Mouse (Mus musculus) central nervous system, embryonic 11.5 days (tissue): Measurements from ENCODE around the gene Ogfr. TPM values are rescaled to one million over a fixed set of nuclear protein-coding genes. Genes with fewer than 3 reads are reported as not detected.

ENCODE experiments used
- polyA plus RNA-seq: library from polyadenylated mRNA; depleted of rRNA; stranded (reverse); fragments of >200 nt; gene quantifications from 2 replicates; pipeline ENCODE4 v1.2.3, GENCODE M21; 2012; rRNA removed

The Ogfr gene
- 111 and 118 TPM in 2 replicates for polyA plus RNA-seq

DNA sequence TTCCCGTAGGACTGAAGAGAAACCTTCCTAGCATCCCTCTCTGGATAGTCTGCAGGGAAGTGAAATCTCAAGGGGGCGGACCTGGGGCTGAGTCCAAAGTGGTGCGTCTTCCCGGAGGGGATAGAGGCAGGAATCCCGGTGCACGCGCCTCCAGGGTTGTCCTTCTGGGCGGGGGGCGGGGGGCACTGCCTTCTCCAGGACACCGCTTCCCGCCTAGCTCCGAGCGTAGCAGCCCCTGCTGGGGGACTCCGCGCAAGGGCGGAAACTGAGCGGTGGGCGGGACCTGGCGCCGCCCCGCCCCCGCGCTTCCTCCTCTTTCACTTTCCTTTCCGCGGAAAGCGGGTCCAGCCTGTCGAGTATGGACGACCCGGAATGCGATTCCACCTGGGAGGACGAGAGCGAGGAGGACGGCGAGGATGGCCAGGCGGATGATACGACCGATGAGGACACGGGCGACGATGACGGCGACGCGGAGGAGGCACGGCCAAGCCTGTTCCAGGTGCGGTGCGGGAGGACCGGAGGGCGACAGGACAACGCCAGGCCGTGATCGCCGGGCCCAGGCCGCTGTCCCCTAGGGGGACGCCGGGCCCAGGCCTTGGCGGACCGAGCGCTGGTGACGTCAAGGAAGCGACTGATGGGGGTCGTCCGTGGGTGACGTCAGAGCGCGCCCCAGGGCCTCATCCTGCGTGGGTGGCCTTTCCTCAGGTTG lies at the start of gene Ogfr:
Ogfr (plus strand) TSS at position 123 of the 709 bp plus-strand sequence.

DNA sequence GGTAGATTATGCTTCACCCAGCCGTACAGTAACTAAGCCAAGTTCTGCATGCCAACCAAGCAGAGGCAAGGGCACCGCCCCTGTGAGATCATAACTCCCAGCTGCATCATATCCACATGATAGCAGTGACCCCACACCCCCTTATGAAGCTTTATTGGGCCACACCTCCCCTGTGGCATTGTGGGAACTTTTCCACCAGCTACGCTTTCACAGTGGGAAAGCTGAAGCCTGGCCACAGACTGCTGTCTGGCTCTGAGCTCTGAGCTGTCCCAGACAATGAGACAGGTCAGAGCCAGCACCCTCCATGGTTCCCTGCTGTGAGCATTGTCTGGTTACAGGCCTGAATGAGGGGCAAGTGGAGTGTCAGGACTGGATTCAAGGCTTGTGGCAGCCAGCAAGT lies 8.0 kb upstream of the Ogfr start, which contains the start of gene Mrgbp:
Mrgbp (plus strand) TSS at position 303 of the 400 bp plus-strand sequence.

DNA sequence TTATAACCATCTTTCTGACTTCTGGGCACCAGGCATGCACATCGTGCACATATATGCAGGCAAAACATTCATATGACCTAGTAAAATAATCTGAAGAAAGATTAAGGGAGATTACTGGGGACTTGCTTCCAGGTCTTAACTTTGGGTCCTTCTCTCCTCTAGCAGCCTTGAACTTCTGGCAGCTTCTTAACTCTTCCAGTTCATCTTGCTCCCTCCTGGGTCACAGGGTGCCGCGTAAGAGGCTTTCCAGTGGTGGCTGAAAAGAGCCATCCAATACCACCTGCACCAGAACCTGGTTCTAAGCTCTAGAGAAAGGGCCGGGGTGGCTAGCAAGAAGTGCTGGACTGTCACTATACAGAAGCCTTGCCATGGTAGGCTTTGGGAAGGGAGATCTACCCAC lies 8.4 kb downstream of the Ogfr start, which contains the start of gene Col9a3:
Col9a3 (plus strand) TSS at position 301 of the 400 bp plus-strand sequence.

DNA sequence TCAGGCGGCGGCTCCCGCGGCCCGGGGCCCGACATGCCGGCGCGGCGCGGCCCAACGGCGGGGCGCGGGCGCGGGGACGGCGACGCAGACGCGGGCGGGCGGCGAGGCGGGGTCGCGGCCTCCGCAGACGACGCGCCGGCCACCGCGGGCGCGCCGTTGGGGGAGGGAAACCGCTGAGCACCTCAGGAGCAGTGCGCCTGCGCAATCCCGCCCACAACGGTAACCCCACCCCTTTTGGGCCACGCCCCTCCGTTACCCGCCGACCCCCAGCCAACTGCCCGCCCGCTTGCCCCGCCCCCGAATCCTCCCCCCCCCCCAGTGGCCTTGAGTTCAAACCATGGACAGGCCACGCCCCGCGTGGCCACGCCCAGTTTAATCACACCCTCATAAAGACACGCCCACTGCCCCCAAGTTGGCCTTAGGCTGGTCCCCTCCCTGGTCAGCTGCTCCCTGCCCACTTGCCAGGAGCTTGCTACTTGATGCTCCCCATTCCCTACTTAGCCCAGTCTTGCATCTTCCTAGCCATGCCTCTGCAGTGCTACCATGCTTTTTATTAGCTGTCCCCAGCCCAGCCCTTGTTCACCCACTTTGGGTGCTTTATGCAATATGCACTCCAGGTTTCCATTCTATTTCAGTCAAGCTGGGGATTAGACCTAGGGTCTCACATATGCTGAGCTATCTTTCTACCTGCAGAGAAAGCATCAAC lies 53.7 kb downstream of the Ogfr start, which contains the start of gene Tcfl5:
Tcfl5 (minus strand) TSS at position 154 of the 706 bp plus-strand sequence.

Other genes with a start within 250 kb of the Ogfr start
- gene Slco4a1, start 133.0 kb upstream of the Ogfr start, polyA plus RNA-seq = 3.9 and 4.9 TPM in 2 replicates
- 0.12 and 0.67 TPM in 2 replicates for gene Ntsr1, start 89.3 kb upstream of the Ogfr start, polyA plus RNA-seq
- gene Mrgbp, start 7.9 kb upstream of the Ogfr start, polyA plus RNA-seq = 52.6 and 61.4 TPM in 2 replicates
- 13.4 and 32.4 TPM in 2 replicates for gene Col9a3, start 8.5 kb downstream of the Ogfr start, polyA plus RNA-seq
- 0.97 and 1.1 TPM in 2 replicates for gene Tcfl5, start 53.5 kb downstream of the Ogfr start, polyA plus RNA-seq
- gene Dido1, start 120.8 kb downstream of the Ogfr start, polyA plus RNA-seq = 39.2 and 44.3 TPM in 2 replicates
- 49.7 and 60.5 TPM in 2 replicates for gene Gid8, start 120.9 kb downstream of the Ogfr start, polyA plus RNA-seq
- gene Slc17a9, start 136.0 kb downstream of the Ogfr start, polyA plus RNA-seq = 0.84 and 1.2 TPM in 2 replicates
- gene Bhlhe23, start 187.7 kb downstream of the Ogfr start, polyA plus RNA-seq = 4.4 and 9.2 TPM in 2 replicates